Mouse (Mus musculus) C2C12 (cell line): ENCODE results near the gene Scaf11. TPM values are rescaled to one million over a fixed set of nuclear protein-coding genes. Genes with fewer than 3 reads are reported as not detected.

Experiments
- H3K27me3 ChIP-seq: one replicate; pipeline ENCODE4 v1.6.1; 2011; ENCODE audit not compliant: control insufficient read depth, insufficient read depth, insufficient read length
- H3K36me3 ChIP-seq: one replicate; pipeline ENCODE4 v1.6.1; 2011; ENCODE audit not compliant: control insufficient read depth, insufficient read depth
- H3K4me3 ChIP-seq: one replicate; pipeline ENCODE4 v1.5.1; 2011; ENCODE audit warnings: mild to moderate bottlenecking, control low read depth; ENCODE audit not compliant: poor library complexity, insufficient read depth, severe bottlenecking
- H3K79me2 ChIP-seq: one replicate; pipeline ENCODE4 v1.6.1; 2011; ENCODE audit not compliant: control insufficient read depth, insufficient read depth
- H3K79me3 ChIP-seq: one replicate; pipeline ENCODE4 v1.6.1; 2011; ENCODE audit warnings: low read depth, control low read depth
- H3ac ChIP-seq: one replicate; pipeline ENCODE3; 2011; ENCODE audit warnings: low read depth; ENCODE audit not compliant: control insufficient read depth, insufficient read length
- CEBPB ChIP-seq: IDR thresholded peaks from one replicate; pipeline ENCODE4 v1.6.1; 2011; ENCODE audit warnings: low read depth, mild to moderate bottlenecking, control low read depth, moderate library complexity
- CTCF ChIP-seq: IDR thresholded peaks from one replicate; pipeline ENCODE4 v1.5.1; 2011; ENCODE audit not compliant: control insufficient read depth, insufficient read depth, insufficient read length
- FOSL1 ChIP-seq: IDR thresholded peaks from one replicate; pipeline ENCODE4 v1.8.0; 2011; ENCODE audit warnings: mild to moderate bottlenecking, low read length; ENCODE audit not compliant: poor library complexity, insufficient read depth, severe bottlenecking
- MAX ChIP-seq: IDR thresholded peaks from one replicate; pipeline ENCODE4 v1.6.1; 2011; ENCODE audit warnings: mild to moderate bottlenecking, control low read depth
- MYOD1 ChIP-seq: IDR thresholded peaks from one replicate; pipeline ENCODE4 v1.6.1; 2011; ENCODE audit warnings: low read depth; ENCODE audit not compliant: control insufficient read depth, insufficient read length
- MYOG ChIP-seq: IDR thresholded peaks from one replicate; pipeline ENCODE4 v1.6.1; 2011; ENCODE audit not compliant: control insufficient read depth, insufficient read length; ENCODE audit errors: extremely low read depth
- USF1 ChIP-seq: IDR thresholded peaks from one replicate; pipeline ENCODE4 v1.6.1; 2011; ENCODE audit warnings: low read depth, mild to moderate bottlenecking, control low read depth, moderate library complexity
- polyA plus RNA-seq: library from polyadenylated mRNA; unstranded; fragments of >200 nt; fragmentation: generic; extraction: Trizol; gene quantifications from one replicate; pipeline ENCODE4 v1.2.1, GENCODE M21; 2012; ENCODE audit warnings: missing spikeins

Scaf11 gene
- polyA plus RNA-seq, 1 experiment: 31.5 TPM

DNA sequence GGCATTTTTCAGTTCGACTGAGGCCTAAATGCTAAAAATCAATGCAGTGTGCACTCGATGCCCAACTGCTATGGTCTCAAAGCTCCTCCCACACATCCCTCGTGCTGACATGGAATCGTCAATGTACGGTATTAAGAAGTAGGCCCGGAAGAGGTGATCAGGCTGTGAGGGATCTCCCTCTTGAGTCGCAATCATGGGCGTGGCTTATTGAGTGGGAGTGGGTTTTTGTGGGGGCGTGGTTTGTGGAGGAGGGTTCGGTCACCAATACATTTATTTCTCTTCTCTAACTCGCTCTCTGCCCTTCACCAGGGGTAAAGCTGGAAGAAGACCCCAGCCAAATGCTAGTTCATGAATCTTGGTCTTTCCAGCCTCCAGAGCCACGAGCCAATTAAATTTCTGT lies 17.4 kb upstream of the Scaf11 start:
- H3K79me2 ChIP-seq: no peaks in the 10 kb centered on the region
- H3K27me3 ChIP-seq: no peaks in the 10 kb centered on the region
- H3K4me3 ChIP-seq: no peak overlapping the region
- H3K36me3 ChIP-seq: no peaks in the 10 kb centered on the region
- no peak overlapping the region for H3ac ChIP-seq
- no peak for TF ChIP-seq MYOG
- TF ChIP-seq MYOD1: no peak
- TF ChIP-seq CTCF: no peak
- TF ChIP-seq USF1: no peak
- TF ChIP-seq CEBPB: no peak
- TF ChIP-seq MAX: no peak
- no peak for TF ChIP-seq FOSL1
- no peaks in the 10 kb centered on the region for H3K79me3 ChIP-seq

DNA sequence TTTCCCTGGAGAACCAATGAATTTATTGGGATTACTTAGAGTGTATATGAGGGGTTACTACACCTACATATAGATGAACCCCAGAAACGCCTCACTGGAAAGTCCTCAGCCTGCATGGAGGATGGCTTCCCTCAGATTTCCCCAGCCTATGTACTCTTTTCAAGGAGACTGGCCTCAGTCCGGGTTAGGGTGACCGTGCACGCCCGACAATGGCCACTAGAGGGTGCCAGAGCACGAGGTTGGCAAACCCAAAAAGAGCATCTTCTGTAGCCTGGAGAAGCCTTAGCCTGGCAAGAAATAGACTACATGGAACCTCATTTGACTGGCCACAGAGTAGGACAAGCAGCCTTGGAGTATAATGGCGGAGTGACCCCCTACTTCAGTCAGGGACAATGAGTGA lies 15.7 kb upstream of the Scaf11 start:
- Histone ChIP-seq H3K36me3 (no peaks in the 10 kb centered on the region), H3ac (no peak overlapping the region), H3K79me3 (no peaks in the 10 kb centered on the region), H3K79me2 (no peaks in the 10 kb centered on the region), H3K4me3 (no peak overlapping the region), H3K27me3 (no peaks in the 10 kb centered on the region)
- TF ChIP-seq MAX: no peak
- TF ChIP-seq CTCF: peak; percentile 84

DNA sequence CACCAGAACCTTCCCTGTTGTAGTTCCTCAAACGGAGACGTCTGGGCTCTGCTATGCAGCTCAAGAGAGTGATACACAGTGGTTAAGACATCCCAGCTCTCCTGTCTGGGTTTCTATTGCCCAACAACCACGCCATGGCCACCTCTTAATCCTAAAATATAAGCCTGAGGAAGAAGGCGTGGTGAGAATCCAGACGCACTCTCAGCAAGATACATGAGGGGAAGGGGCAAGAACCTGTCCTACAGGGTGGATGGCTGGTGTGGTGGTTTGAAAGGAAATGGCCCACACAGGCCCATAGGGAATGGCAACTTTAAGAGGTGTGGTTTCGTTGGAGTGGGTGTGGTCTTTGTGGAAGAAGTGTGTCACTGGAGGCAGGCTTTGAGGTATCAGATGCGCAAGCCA lies 14.9 kb upstream of the Scaf11 start:
- Histone ChIP-seq H3K27me3 (no peaks in the 10 kb centered on the region), H3K36me3 (no peaks in the 10 kb centered on the region), H3K4me3 (no peak overlapping the region), H3K79me3 (no peaks in the 10 kb centered on the region), H3K79me2 (no peaks in the 10 kb centered on the region), H3ac (no peak overlapping the region)
- no peak for TF ChIP-seq MYOG
- TF ChIP-seq USF1: no peak
- no peak for TF ChIP-seq FOSL1
- TF ChIP-seq CTCF: no peak
- no peak for TF ChIP-seq MAX
- no peak for TF ChIP-seq CEBPB
- no peak for TF ChIP-seq MYOD1

DNA sequence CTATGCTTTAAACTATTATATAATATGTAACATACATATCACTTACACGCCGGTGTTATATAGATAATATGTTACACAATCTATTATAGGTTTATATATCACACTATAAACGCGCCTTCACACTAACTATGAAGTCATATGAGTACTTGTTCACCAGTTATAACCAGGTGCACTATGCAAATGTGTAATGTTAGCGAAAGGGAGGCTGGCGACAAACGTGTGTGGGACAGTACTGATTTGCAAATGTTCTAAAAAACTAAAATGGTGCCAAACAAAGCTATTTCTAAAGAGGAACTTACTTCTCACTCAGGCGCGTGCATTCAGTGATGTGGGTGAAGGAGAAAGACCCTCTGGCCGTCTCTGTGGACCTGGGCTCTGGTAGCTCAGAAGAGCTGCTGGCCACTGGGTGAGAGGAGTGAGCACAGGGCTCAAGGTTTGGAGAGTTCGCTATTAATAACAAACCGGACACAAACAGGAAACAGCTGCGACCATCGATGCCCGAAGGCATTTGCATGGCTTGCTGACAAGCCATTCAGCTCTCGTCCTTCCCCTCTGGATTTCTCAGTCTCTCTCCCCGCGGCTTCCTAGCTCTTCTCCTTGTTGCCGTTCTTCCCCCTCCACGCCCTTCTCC lies 13.8 kb upstream of the Scaf11 start:
- H3K36me3 ChIP-seq: no peaks in the 10 kb centered on the region
- H3ac ChIP-seq: no peak overlapping the region
- no peaks in the 10 kb centered on the region for H3K79me3 ChIP-seq
- H3K4me3 ChIP-seq: no peak overlapping the region
- H3K27me3 ChIP-seq: no peaks in the 10 kb centered on the region
- no peak for TF ChIP-seq MYOD1
- TF ChIP-seq FOSL1: no peak
- TF ChIP-seq CEBPB: no peak
- TF ChIP-seq CTCF: no peak
- no peak for TF ChIP-seq MYOG
- no peak for TF ChIP-seq MAX
- TF ChIP-seq USF1: no peak
- H3K79me2 ChIP-seq: no peaks in the 10 kb centered on the region

DNA sequence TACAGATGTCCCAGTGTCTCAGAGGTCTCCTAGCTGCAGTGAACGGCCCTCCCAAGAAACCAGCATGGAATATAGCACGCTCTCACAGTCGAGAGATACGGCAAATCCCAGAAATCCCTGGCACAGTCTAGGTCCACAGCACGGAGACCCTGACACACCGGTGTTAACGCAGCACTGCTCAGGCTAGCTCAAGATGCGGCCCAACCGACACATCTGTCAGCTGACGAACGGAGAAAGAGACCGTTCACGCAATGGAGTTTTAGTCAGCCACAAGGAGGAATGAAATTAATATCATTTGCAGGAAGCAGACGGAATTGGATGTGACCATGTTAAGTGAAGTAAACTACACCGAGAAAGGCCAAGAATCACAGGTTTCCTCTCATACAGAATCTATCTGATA lies 13.3 kb upstream of the Scaf11 start:
- Histone ChIP-seq H3ac (no peak overlapping the region), H3K79me2 (no peaks in the 10 kb centered on the region), H3K79me3 (no peaks in the 10 kb centered on the region), H3K27me3 (no peaks in the 10 kb centered on the region), H3K4me3 (no peak overlapping the region), H3K36me3 (no peaks in the 10 kb centered on the region)
- TF ChIP-seq CTCF: no peak
- TF ChIP-seq FOSL1: no peak
- TF ChIP-seq MYOD1: no peak
- no peak for TF ChIP-seq USF1
- no peak for TF ChIP-seq CEBPB
- no peak for TF ChIP-seq MAX
- no peak for TF ChIP-seq MYOG

- TF ChIP-seq MYOG (no peak), CTCF (no peak), USF1 (no peak), MYOD1 (no peak)
Measured at GRCm38 (mm10) chr15:96468316-96468715, 7.7 kb upstream of the Scaf11 start.

More at GRCm38 (mm10) chr15:96468316-96468715, 7.7 kb upstream of the Scaf11 start:
- H3K4me3 ChIP-seq: no peak overlapping the region
- no peaks in the 10 kb centered on the region for H3K79me3 ChIP-seq
- no peaks in the 10 kb centered on the region for H3K36me3 ChIP-seq
- H3K79me2 ChIP-seq: no peaks in the 10 kb centered on the region
- H3K27me3 ChIP-seq: no peaks in the 10 kb centered on the region
- H3ac ChIP-seq: no peak overlapping the region
